Mouse (Mus musculus): ENCODE data around the gene Tanc1. TPM values are rescaled to one million over a fixed set of nuclear protein-coding genes. Genes with fewer than 3 reads are reported as not detected.

Tanc1 gene
- total and polyA plus RNA-seq, 3 experiments = 0.03 to 6.9 (median 0.49) TPM

DNA sequence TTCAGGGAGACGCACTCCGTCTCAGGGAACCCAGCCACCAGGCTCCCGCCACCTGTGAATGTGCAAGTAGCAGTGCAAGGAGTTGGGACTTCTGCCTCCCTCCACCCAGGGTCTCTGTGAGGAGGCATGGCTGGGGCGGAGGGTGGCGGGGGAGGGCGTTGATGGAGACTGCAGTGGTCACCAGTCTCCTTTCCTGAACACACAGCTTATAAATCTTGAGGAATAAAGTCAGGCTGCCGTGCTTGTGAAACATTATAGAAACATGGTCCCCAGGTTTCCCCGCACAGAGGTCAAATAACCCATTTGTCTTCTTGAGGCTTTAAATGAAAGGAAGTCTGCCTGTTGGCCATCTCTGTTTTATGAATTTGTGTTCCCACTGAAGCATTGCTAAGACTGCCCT is 159.9 kb downstream of the Tanc1 start:
- ATAC-seq (ENCODE audit: extremely low read depth, insufficient number of reproducible peaks, low FRiP score, poor library complexity, severe bottlenecking) (no peak), DNase-seq (ENCODE audit: low spot score) (no peak)
- H3K27me3 ChIP-seq (ENCODE audit: insufficient read depth, low read length) = peaks cover 8% of the 10 kb centered on the region; the same call in 1 of the 2 replicates
- 0 out of 2 replicates have a peak, but pooled peaks cover 2% of the 10 kb centered on the region for H3K4me1 ChIP-seq (ENCODE audit: insufficient read depth, low read depth, low read length)
- H3K36me3 ChIP-seq (replicated peaks) = no peaks in the 10 kb centered on the region
- H3K4me3 ChIP-seq (ENCODE audit: low read depth, low read length) = no peak overlapping the region
- H3K9me3 ChIP-seq (replicated peaks) = no peaks in the 10 kb centered on the region
- TF ChIP-seq CTCF (IDR thresholded peaks at IDR 0.05; ENCODE audit: low read depth, low read length) = no peak
- no peak for TF ChIP-seq POLR2AphosphoS5 (IDR thresholded peaks at IDR 0.05; ENCODE audit: insufficient replicate concordance, low read depth, low read length)
- no peak for TF ChIP-seq GATA1 (IDR thresholded peaks at IDR 0.05; ENCODE audit: borderline replicate concordance, low read length)
- TF ChIP-seq TAL1 (conservative IDR thresholded peaks at IDR 0.05; ENCODE audit: low read depth, low read length) = no peak
- no peak for TF ChIP-seq GATA2 (IDR thresholded peaks at IDR 0.05; ENCODE audit: borderline replicate concordance, low read depth, low read length)

DNA sequence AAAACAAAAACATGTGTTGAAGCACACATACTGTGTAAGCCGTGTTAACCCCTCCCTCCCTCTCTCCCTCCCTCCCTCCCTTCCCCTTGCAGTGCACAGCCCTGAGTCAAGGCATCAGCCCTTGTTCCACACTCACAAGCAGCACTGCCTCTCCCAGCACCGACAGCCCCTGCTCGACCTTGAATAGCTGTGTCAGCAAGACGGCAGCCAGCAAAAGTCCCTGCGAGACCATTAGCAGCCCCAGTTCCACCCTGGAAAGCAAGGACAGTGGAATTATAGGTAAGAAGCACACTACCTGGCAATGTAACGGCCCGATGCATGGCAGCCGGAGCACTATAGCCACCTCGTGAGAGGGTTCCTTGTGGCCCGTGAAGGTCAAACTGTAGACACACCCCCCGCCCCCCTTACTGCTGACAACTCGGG is 160.4 kb downstream of the Tanc1 start:
- DNase-seq (ENCODE audit: low spot score) (no peak), ATAC-seq (ENCODE audit: extremely low read depth, insufficient number of reproducible peaks, low FRiP score, poor library complexity, severe bottlenecking) (no peak)
- H3K36me3 ChIP-seq (replicated peaks) = no peaks in the 10 kb centered on the region
- TF ChIP-seq GATA2 (IDR thresholded peaks at IDR 0.05; ENCODE audit: borderline replicate concordance, low read depth, low read length) = no peak
- 0 out of 2 replicates have a peak, but pooled peaks cover 2% of the 10 kb centered on the region for H3K4me1 ChIP-seq (ENCODE audit: insufficient read depth, low read depth, low read length)
- no peaks in the 10 kb centered on the region for H3K9me3 ChIP-seq (replicated peaks)
- peaks cover 8% of the 10 kb centered on the region; the same call in 1 of the 2 replicates for H3K27me3 ChIP-seq (ENCODE audit: insufficient read depth, low read length)
- no peak overlapping the region for H3K4me3 ChIP-seq (ENCODE audit: low read depth, low read length)

DNA sequence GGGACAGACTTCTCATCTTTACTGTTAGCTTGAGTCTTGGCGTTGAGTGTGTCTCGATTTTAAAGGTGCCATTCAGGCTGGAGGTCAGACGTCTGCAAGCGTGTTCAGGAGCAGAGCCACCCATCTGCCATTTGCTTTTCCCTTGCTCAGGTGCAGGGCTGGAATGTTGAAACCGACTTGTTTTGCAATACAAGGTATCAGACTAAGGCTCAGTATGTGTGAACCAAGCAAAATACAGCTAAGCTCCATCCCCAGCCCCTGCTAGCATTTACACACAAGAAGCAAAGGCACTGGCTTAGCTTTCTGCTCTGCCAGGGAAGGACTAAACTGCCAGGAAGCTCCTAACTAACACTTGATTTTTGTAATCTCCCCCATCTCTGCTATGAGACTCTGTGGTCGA is 162.5 kb downstream of the Tanc1 start:
- H3K4me1 ChIP-seq (ENCODE audit: insufficient read depth, low read depth, low read length) = no peaks in the 10 kb centered on the region
- ATAC-seq (ENCODE audit: extremely low read depth, insufficient number of reproducible peaks, low FRiP score, poor library complexity, severe bottlenecking) (no peak), DNase-seq (ENCODE audit: low spot score) (no peak)
- no peak overlapping the region for H3K4me3 ChIP-seq (ENCODE audit: low read depth, low read length)
- TF ChIP-seq POLR2AphosphoS5 (IDR thresholded peaks at IDR 0.05; ENCODE audit: insufficient replicate concordance, low read depth, low read length) (no peak), CTCF (IDR thresholded peaks at IDR 0.05; ENCODE audit: low read depth, low read length) (no peak), GATA2 (IDR thresholded peaks at IDR 0.05; ENCODE audit: borderline replicate concordance, low read depth, low read length) (no peak), GATA1 (IDR thresholded peaks at IDR 0.05; ENCODE audit: borderline replicate concordance, low read length) (no peak), TAL1 (conservative IDR thresholded peaks at IDR 0.05; ENCODE audit: low read depth, low read length) (no peak)
- H3K27me3 ChIP-seq (ENCODE audit: insufficient read depth, low read length) = peaks cover 6% of the 10 kb centered on the region; the same call in 1 of the 2 replicates
- H3K9me3 ChIP-seq (replicated peaks) = no peaks in the 10 kb centered on the region
- H3K36me3 ChIP-seq (replicated peaks) = no peaks in the 10 kb centered on the region

DNA sequence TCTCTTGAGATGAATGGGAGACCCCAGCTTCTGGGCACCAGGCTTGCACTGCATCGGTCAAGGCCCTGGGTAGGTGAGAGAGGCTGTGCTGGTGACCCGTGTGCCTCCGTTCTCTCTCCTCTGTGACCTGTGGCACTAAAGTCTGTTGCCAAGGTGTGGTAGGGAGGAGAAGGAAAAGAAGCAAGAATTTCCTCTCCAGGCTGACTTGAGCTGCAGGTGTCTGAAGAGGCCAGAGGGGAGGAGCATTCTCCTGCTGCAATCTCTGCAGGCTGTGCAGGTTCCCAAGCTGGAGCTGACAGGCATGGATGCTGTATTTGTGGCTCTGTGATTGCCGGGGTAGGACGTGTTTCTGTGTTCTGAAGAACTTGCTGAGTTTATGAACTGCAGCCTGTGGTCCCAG is 163.3 kb downstream of the Tanc1 start:
- Histone ChIP-seq H3K4me3 (ENCODE audit: low read depth, low read length) (no peak overlapping the region), H3K27me3 (ENCODE audit: insufficient read depth, low read length) (peaks cover 8% of the 10 kb centered on the region; the same call in 1 of the 2 replicates), H3K9me3 (replicated peaks) (no peaks in the 10 kb centered on the region), H3K36me3 (replicated peaks) (no peaks in the 10 kb centered on the region), H3K4me1 (ENCODE audit: insufficient read depth, low read depth, low read length) (no peaks in the 10 kb centered on the region)
- no peak for DNase-seq (ENCODE audit: low spot score)
- no peak for TF ChIP-seq POLR2AphosphoS5 (IDR thresholded peaks at IDR 0.05; ENCODE audit: insufficient replicate concordance, low read depth, low read length)
- no peak for TF ChIP-seq GATA2 (IDR thresholded peaks at IDR 0.05; ENCODE audit: borderline replicate concordance, low read depth, low read length)
- TF ChIP-seq TAL1 (conservative IDR thresholded peaks at IDR 0.05; ENCODE audit: low read depth, low read length) = no peak
- no peak for TF ChIP-seq CTCF (IDR thresholded peaks at IDR 0.05; ENCODE audit: low read depth, low read length)
- no peak for ATAC-seq (ENCODE audit: extremely low read depth, insufficient number of reproducible peaks, low FRiP score, poor library complexity, severe bottlenecking)

DNA sequence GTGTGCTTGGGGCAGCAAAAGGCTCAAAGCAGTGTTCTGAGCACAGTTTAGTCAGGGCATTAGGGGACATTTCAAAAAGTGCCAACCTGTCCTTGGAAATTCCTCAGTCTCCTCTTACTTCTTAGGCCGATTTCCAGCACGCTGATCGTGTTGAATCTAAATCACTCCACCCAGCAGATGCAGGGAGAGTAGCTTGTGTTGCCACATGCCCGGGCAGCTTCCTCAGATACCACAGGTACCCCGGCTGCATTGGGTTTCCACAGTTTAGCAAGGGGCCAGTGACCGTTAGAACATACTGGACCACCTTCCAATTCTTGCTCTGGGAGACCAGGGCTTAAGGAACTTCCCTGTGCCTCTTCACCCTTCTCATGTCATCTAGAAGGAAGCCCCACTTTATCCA is 164.0 kb downstream of the Tanc1 start:
- Histone ChIP-seq H3K9me3 (replicated peaks) (no peaks in the 10 kb centered on the region), H3K4me3 (ENCODE audit: low read depth, low read length) (no peak overlapping the region), H3K27me3 (ENCODE audit: insufficient read depth, low read length) (peaks cover 8% of the 10 kb centered on the region; the same call in 1 of the 2 replicates), H3K36me3 (replicated peaks) (no peaks in the 10 kb centered on the region), H3K4me1 (ENCODE audit: insufficient read depth, low read depth, low read length) (no peaks in the 10 kb centered on the region)
- ATAC-seq (ENCODE audit: extremely low read depth, insufficient number of reproducible peaks, low FRiP score, poor library complexity, severe bottlenecking) = no peak
- no peak for TF ChIP-seq TAL1 (conservative IDR thresholded peaks at IDR 0.05; ENCODE audit: low read depth, low read length)
- no peak for TF ChIP-seq GATA2 (IDR thresholded peaks at IDR 0.05; ENCODE audit: borderline replicate concordance, low read depth, low read length)
- TF ChIP-seq CTCF (IDR thresholded peaks at IDR 0.05; ENCODE audit: low read depth, low read length) = no peak
- no peak for TF ChIP-seq GATA1 (IDR thresholded peaks at IDR 0.05; ENCODE audit: borderline replicate concordance, low read length)
- no peak for TF ChIP-seq POLR2AphosphoS5 (IDR thresholded peaks at IDR 0.05; ENCODE audit: insufficient replicate concordance, low read depth, low read length)
- no peak for DNase-seq (ENCODE audit: low spot score)

DNA sequence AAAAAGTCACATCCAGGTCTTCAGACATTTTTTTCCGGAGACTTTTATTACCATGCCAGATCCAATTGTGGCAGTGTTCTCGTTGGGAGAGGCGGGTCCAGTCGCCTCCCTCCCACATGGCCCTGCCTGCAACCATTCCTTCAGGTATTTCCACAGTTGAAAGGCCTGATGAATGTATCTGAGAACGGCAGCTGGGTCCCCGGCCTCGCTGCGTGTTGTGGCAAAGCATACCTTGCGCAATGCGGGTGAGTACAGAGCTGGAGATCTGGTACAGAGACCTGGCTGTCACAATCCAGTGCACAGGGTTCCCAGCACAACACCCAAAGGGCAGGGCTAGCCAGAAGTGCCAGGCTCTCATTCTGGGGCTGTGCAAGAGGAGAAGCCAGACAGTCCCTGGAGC is 167.5 kb downstream of the Tanc1 start:
- Histone ChIP-seq H3K4me1 (ENCODE audit: insufficient read depth, low read depth, low read length) (no peaks in the 10 kb centered on the region), H3K27me3 (ENCODE audit: insufficient read depth, low read length) (peaks cover 11% of the 10 kb centered on the region; the same call in 1 of the 2 replicates), H3K4me3 (ENCODE audit: low read depth, low read length) (no peak overlapping the region), H3K9me3 (replicated peaks) (no peaks in the 10 kb centered on the region), H3K36me3 (replicated peaks) (no peaks in the 10 kb centered on the region)
- TF ChIP-seq POLR2AphosphoS5 (IDR thresholded peaks at IDR 0.05; ENCODE audit: insufficient replicate concordance, low read depth, low read length) (no peak), TAL1 (conservative IDR thresholded peaks at IDR 0.05; ENCODE audit: low read depth, low read length) (no peak), GATA1 (IDR thresholded peaks at IDR 0.05; ENCODE audit: borderline replicate concordance, low read length) (no peak), CTCF (IDR thresholded peaks at IDR 0.05; ENCODE audit: low read depth, low read length) (no peak), GATA2 (IDR thresholded peaks at IDR 0.05; ENCODE audit: borderline replicate concordance, low read depth, low read length) (no peak)
- no peak for ATAC-seq (ENCODE audit: extremely low read depth, insufficient number of reproducible peaks, low FRiP score, poor library complexity, severe bottlenecking)
- DNase-seq (ENCODE audit: low spot score) = no peak

Data from G1E (cell line).